Mouse (Mus musculus) heart, embryonic 16.5 days (tissue): ENCODE data around the gene G430095P16Rik. TPM values are rescaled to one million over a fixed set of nuclear protein-coding genes. Genes with fewer than 3 reads are reported as not detected.

ENCODE experiments used
- ATAC-seq: fragments of 200-750 bp; cut with Nextera tagmentation; replicated peaks from 2 replicates; pipeline ENCODE4 v1.8.0; 2017; ENCODE audit warnings: moderate number of reproducible peaks; ENCODE audit not compliant: insufficient read depth, low FRiP score; ENCODE audit errors: extremely low read depth
- H3K27ac ChIP-seq: fragments of 300-500 bp; sonication (generic); 2 replicates; pipeline ENCODE4 v1.5.1; 2014; ENCODE audit warnings: mild to moderate bottlenecking, low read length, control low read depth, moderate library complexity
- H3K27me3 ChIP-seq: fragments of 300-500 bp; sonication (generic); 2 replicates; pipeline ENCODE4 v1.6.1; 2014; ENCODE audit warnings: low read length, mixed read lengths; ENCODE audit not compliant: control insufficient read depth, insufficient read depth
- H3K36me3 ChIP-seq: fragments of 300-500 bp; sonication (generic); 2 replicates; pipeline ENCODE4 v1.6.1; 2014; ENCODE audit not compliant: control insufficient read depth, insufficient read depth
- H3K4me1 ChIP-seq: fragments of 300-500 bp; sonication (generic); 2 replicates; pipeline ENCODE4 v1.6.1; 2014; ENCODE audit warnings: low read length, mixed read lengths; ENCODE audit not compliant: control insufficient read depth, insufficient read depth
- H3K4me2 ChIP-seq: fragments of 300-500 bp; sonication (generic); 2 replicates; pipeline ENCODE4 v1.6.1; 2014; ENCODE audit warnings: low read depth, mild to moderate bottlenecking, control low read depth, low read length
- H3K4me3 ChIP-seq: fragments of 300-500 bp; sonication (generic); 2 replicates; pipeline ENCODE4 v1.5.1; 2014; ENCODE audit warnings: mild to moderate bottlenecking, control low read depth, low read length
- H3K9ac ChIP-seq: fragments of 300-500 bp; sonication (generic); 2 replicates; pipeline ENCODE4 v1.6.1; 2014; ENCODE audit warnings: low read length, control low read depth
- H3K9me3 ChIP-seq: fragments of 300-500 bp; sonication (generic); replicated peaks from 2 replicates; pipeline ENCODE4 v1.6.1; 2016; ENCODE audit warnings: low read length; ENCODE audit not compliant: control insufficient read depth
- WGBS: fragments of 180-500 bp; shearing (Covaris S2); extraction: QIAGEN DNeasy Blood & Tissue Kit; methylation state at CpG from one replicate; pipeline ENCODE4 v1.1.7; 2014; 5-methylcytosine and 5-hydroxymethylcytosine counted together
- polyA plus RNA-seq: library from polyadenylated mRNA; unstranded; fragments of >200 nt; fragmentation: Nextera tagmentation; extraction: Ambion mirVana; gene quantifications from 2 replicates; pipeline ENCODE4 v1.2.1, GENCODE M21; 2015

G430095P16Rik gene
- polyA plus RNA-seq, 1 experiment from 2014 or later, result 3.1 TPM

DNA sequence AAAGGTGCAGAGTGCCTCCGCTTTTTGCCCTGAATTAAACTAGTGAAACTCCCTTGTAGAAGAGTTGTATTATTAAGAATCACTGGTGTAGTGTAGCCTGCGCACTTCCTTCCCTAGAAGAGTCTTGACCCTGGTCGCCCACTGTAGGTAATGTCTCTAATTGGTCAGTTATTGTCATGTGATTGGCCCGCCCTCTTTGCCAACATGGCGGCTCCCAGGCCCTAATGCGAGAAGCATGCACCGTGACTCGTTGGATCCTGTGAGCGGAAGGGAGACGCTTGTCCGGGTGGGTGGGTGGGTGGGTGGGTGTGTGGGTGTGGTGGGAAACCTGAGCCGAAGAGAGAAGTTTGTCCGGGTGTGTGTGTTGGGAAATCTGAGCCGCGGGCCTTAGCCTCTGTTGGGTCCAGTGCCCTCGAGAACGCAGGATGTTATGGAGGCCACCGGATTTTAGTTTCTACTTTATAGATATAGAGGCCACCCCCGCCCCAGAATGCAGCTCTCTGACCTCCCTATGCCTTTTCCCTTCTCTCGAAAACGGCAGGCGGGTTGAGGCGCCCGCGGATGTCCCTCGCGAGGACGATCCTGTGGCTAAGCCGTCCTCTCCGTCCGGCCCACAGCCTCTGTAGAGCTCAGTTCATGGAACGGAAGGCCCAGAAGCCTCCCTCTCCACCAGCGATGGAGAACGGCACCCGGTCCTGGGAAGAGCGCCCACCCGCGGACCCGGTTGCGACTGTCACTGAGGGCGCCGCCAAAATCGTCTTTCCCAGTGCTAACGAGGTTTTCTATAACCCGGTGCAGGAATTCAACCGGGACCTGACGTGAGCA lies 33.5 kb upstream of the G430095P16Rik start:
- H3K9ac ChIP-seq, result peak overlapping the region; percentile 84
- H3K4me1 ChIP-seq, result peaks cover 31% of the 10 kb centered on the region
- peak overlapping the region; percentile 67 for H3K27ac ChIP-seq
- peaks cover 12% of the 10 kb centered on the region for H3K36me3 ChIP-seq
- WGBS, result under 1% methylated on average over 47 of the region's 47 CpGs
- ATAC-seq, result peak; percentile 81
- no peaks in the 10 kb centered on the region for H3K27me3 ChIP-seq
- peak overlapping the region; percentile 95 for H3K4me2 ChIP-seq
- no peaks in the 10 kb centered on the region for H3K9me3 ChIP-seq
- peak overlapping the region; percentile 84 for H3K4me3 ChIP-seq

DNA sequence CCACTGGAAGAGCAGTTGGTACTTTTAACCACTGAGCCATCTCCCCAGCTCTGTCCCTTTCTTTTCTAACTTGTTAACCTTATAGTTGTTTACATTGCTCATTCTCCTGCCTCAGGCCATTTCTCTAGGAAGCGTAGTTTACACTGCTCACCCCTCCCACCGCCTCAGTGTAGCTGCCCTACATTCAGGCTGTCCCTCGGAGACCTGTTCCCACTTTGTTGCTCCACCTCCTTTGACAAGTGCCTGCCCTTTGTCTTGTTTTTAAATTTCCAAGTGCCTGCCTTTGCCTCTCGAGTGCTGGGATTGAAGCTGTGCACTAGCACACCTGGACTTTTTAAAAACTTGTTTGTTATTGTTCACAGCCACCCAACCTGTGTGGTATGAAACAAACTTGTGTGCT lies 29.5 kb upstream of the G430095P16Rik start:
- no peak overlapping the region for H3K4me2 ChIP-seq
- H3K9ac ChIP-seq, result no peak overlapping the region
- peaks cover 10% of the 10 kb centered on the region for H3K4me1 ChIP-seq
- WGBS, result 66% methylated on average over 4 of the region's 4 CpGs
- no peaks in the 10 kb centered on the region for H3K27me3 ChIP-seq
- H3K9me3 ChIP-seq, result no peaks in the 10 kb centered on the region
- H3K4me3 ChIP-seq, result no peak overlapping the region
- peaks cover 35% of the 10 kb centered on the region for H3K36me3 ChIP-seq
- no peak overlapping the region for H3K27ac ChIP-seq
- ATAC-seq, result no peak

DNA sequence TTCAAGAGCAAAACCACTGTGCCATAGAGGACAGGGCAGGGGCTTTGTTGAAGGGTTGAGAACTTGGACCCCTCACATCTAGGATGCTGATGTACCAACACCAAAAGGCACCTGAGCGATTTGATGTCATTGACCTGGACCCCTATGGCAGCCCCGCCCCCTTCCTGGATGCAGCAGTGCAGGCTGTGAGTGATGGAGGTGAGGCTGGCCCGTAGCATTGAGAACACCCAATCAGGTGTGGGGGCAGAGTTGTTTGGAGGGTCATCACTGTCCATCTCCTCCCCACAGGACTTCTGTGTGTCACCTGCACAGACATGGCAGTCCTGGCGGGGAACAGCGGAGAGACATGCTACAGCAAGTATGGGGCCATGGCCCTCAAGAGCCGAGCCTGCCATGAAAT lies 27.7 kb upstream of the G430095P16Rik start:
- Histone ChIP-seq H3K27me3 (no peaks in the 10 kb centered on the region), H3K36me3 (peaks cover 40% of the 10 kb centered on the region), H3K9me3 (no peaks in the 10 kb centered on the region), H3K4me2 (no peak overlapping the region), H3K4me1 (peaks cover 10% of the 10 kb centered on the region), H3K4me3 (no peak overlapping the region), H3K9ac (no peak overlapping the region), H3K27ac (no peak overlapping the region)
- ATAC-seq, result no peak
- WGBS, result 89% methylated on average over 6 of the region's 6 CpGs

DNA sequence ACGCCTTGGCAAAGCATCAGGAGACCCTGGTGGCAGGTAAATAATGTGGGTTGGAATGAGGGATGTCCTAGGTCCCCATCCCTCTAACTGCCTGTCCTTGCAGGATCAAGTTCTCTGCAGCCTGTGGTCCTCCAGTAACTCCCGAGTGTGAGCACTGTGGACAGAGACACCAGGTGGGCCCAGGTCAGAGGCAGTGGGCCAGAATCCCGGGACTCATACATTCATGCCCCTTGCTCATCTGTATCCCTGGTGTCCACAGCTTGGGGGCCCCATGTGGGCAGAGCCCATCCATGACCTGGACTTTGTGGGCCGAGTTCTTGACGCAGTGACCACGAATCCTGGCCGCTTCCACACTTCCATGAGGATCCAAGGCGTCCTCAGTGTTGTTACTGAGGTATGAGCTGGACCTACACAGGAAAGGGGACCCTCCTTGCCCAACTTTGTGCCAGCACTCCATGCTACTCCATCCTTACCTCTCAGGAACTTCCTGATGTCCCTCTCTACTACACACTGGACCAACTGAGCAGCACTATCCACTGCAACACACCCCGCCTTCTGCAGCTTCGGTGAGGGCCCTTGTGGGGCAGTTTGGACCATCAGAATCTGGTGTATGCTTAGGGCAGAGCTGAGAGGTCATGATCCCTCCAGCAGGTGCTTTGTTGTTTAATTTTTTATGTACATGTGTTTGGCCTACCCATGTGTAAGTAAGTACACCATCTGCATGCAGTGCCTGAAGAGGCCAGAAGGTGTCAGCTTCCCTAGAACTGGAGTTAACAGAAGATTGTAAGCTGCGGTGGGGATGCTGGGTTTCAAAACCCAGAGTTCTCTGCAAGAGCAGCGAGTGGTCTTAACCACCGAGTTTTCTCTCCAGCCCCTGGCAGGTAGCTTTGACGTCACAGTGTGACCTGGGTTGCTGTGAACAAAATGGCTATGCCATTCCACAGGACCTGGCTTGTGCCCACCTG lies 25.4 kb upstream of the G430095P16Rik start:
- no peaks in the 10 kb centered on the region for H3K9me3 ChIP-seq
- no peak overlapping the region for H3K4me2 ChIP-seq
- no peak overlapping the region for H3K4me3 ChIP-seq
- H3K27ac ChIP-seq, result no peak overlapping the region
- H3K36me3 ChIP-seq, result peaks cover 35% of the 10 kb centered on the region
- peaks cover 3% of the 10 kb centered on the region; the same call in 1 of the 2 replicates for H3K27me3 ChIP-seq
- ATAC-seq, result no peak
- H3K9ac ChIP-seq, result no peak overlapping the region
- peaks cover 19% of the 10 kb centered on the region for H3K4me1 ChIP-seq
- whole genome bisulfite sequencing, result 84% methylated on average over 14 of the region's 14 CpGs

DNA sequence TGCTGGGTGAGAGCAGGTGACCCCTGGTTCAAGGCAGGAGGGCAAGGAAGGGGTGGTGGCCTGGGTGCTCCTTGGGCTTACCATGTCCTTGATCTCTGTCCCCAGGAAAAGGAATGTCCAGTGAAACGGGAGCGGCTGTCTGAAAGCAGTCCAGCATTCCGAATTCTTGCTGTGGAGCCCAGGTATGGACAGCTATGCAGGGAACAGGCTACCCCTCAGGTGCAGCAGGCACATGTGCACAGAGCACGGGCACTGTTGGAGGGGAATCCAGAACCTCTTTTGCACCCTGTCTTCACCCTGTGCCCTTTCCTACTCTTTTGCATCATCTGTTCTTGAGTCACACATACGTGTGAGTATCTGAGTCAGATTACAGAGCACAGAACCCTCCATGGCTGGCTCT lies 24.5 kb upstream of the G430095P16Rik start:
- Histone ChIP-seq H3K4me1 (peaks cover 19% of the 10 kb centered on the region), H3K9ac (no peak overlapping the region), H3K4me3 (no peak overlapping the region), H3K27ac (no peak overlapping the region; the same call in 1 of the 2 replicates), H3K36me3 (peaks cover 31% of the 10 kb centered on the region), H3K4me2 (no peak overlapping the region), H3K27me3 (peaks cover 7% of the 10 kb centered on the region), H3K9me3 (no peaks in the 10 kb centered on the region)
- 84% methylated on average over 5 of the region's 5 CpGs for WGBS
- ATAC-seq, result no peak

DNA sequence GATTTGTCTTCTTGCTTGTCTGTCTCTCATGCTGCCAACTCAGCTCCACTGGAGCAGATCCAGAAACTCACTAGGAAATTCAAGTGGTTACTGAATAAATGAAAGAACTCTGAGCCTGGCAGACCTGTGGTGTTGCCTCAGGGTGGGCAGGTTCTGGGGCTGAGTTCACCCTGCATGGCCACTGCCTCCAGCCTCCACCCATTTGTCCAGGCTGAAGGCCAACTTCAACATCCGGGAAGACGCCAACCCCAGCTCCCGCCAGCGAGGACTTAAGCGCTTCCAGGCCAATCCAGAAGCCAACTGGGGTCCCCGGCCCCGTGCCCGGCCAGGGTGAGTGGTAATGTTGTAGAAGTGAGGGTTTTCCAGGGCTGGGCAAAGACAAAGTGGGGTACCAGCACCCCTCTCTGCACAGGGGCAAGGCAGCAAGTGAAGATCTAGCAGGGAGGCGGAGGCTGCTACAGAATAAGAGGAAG lies 23.8 kb upstream of the G430095P16Rik start:
- Histone ChIP-seq H3K4me2 (peak overlapping the region; percentile 19), H3K4me3 (no peak overlapping the region), H3K27me3 (peaks cover 12% of the 10 kb centered on the region), H3K9me3 (no peaks in the 10 kb centered on the region), H3K36me3 (peaks cover 28% of the 10 kb centered on the region), H3K27ac (peak overlapping the region; percentile 65), H3K4me1 (peaks cover 20% of the 10 kb centered on the region), H3K9ac (no peak overlapping the region)
- WGBS, result 67% methylated on average over 9 of the region's 9 CpGs
- ATAC-seq, result no peak

DNA sequence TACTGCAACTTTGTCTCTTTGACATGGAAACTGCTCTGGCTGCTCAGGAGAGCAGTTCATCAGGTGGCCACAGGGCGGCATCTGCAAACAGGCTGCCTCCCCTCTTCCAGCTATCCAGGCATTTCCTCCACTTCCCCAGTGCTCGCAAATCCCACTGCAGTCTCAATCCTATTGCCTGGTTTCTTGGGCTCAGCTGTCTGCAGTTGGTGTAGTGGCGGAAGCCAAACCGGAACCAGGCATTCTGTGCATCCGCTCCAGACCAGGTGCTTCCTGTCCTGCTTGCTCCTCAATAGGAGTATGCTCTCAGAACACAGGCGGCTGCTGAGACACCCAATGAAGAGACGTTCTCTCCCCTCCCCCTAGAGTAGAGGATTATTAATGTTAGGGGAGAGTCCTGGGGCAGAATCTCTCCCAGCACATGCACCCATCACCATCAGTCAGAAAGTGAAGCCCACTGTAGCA lies 22.9 kb upstream of the G430095P16Rik start:
- H3K27ac ChIP-seq, result peak overlapping the region; percentile 78
- H3K9ac ChIP-seq, result no peak overlapping the region
- peaks cover 18% of the 10 kb centered on the region for H3K27me3 ChIP-seq
- H3K4me2 ChIP-seq, result no peak overlapping the region
- H3K4me1 ChIP-seq, result peaks cover 27% of the 10 kb centered on the region
- WGBS, result 51% methylated on average over 7 of the region's 7 CpGs
- H3K4me3 ChIP-seq, result no peak overlapping the region
- H3K36me3 ChIP-seq, result peaks cover 28% of the 10 kb centered on the region
- H3K9me3 ChIP-seq, result no peaks in the 10 kb centered on the region
- peak; percentile 43 for ATAC-seq

DNA sequence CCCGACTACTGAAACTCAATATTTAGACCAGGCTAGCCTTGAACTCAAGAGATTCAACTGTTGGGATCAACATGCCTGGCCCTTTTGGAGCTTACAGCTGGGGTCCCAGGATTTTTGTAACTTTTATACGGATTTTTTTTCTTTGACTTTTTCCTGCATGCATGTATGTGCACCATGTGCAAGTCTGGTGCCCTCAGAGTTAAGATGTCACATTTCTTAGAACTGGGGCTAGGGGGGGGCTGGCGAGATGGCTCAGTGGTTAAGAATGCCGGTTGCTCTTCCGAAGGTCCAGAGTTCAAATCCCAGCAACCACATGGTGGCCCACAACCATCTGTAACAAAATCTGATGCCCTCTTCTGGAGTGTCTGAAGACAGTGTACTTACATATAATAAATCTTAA lies 22.3 kb upstream of the G430095P16Rik start:
- WGBS, result 68% methylated on average over 5 of the region's 5 CpGs
- no peak overlapping the region for H3K4me2 ChIP-seq
- peaks cover 23% of the 10 kb centered on the region for H3K27me3 ChIP-seq
- peaks cover 34% of the 10 kb centered on the region for H3K4me1 ChIP-seq
- no peak for ATAC-seq
- H3K4me3 ChIP-seq, result no peak overlapping the region
- no peaks in the 10 kb centered on the region for H3K9me3 ChIP-seq
- peak overlapping the region; percentile 78 for H3K27ac ChIP-seq
- peaks cover 26% of the 10 kb centered on the region for H3K36me3 ChIP-seq
- no peak overlapping the region for H3K9ac ChIP-seq
